Mouse (Mus musculus) mesoderm, embryonic 11.5 days (tissue): Measurements from ENCODE around the gene Vps29.

Experiments
- DNase-seq: peaks from one replicate; pipeline ENCODE4 v3.0.0-alpha.2; 2012; ENCODE audit warnings: low read depth, low spot score

Vps29 gene

DNA sequence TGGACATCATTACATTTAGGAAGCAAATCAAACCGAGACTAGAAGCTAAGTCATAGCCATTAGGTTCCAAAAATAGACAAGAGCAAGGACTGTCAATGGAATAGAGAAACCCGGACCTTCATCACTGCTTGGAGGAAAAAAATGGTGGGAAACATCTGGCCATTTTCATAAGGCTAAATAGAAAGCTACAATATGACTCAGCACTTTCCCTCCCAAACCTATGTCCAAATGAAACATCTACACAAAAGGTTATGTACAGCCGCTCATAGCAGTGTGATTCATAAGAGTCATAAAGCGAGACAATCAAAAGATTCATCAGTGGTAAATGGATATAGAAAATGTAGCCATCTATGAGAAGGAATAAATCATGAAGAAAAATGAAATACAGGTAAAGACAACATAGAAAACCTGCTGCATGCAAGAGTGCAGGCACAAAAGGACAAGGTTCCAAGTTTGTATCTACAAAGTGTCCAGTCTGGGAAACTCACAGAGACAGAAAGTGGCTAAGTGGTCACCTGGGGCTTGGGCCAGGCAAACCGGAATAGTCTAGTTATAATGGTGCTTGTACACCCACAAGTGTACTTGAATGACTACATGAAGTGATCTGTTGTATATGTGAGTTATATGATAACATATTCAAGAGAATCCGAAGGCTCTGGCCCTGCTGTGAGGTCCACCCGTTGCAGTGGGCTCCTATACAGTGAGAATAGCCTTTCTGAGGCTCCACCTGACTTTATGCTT lies 17.4 kb upstream of the Vps29 start:
- no peak for DNase-seq

DNA sequence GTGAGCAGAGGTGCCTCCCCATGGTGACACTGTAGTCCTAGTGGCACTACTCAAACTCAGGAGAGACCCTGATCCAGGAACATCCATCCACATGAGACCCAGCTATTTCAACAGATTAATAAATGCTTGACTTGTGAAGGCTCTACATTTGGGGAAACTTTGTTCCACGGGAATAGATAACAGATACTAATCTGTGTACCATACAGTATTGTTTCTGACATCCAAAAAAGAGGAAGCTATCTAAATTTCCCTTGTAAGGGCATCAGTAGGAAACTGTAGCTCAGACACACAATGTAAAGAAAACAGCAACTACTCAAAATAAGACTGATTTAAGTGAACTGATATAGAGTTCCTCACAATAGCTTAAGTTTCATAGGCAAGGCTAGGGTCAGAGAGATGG lies 11.3 kb upstream of the Vps29 start:
- no peak for DNase-seq

DNA sequence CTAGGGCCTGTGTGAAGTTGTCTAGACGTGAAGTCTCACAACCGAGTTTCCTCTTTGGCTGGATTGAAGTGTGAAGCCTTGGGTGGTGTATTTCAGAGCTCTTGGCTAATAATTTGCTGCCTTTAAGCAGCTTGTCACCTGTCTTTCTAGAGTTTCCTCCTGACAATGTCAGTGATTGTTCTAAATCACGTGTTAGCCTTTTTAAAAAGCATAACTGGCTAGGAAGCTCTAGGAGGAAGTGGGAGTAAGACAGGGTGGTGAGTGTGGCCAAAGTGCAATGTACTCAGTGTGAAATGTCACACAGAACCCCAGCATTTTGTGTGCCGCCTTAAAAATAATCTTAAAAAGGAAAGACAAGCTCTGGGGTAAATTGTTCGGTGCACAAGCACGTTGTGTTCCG lies 10.4 kb upstream of the Vps29 start:
- DNase-seq: no peak

DNA sequence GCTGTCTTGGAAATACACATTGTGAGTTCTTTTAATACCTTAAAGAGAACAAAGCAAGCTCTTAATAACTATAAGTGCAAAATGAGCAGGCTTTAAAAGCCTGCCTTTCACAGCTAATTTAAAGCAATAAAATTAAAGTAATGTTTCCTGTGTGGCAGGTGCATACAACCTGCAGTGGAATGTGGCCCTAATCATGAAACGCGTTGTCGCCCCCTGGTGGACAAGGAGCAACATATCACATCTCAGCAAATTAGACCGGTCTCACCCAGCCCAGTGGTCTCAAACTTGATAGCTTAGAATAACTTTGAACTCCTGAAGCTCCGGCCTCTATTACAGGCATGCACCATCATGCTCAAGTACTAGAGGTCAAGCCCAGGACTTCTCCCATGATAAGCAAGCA lies 9.9 kb upstream of the Vps29 start:
- peak; percentile 78 for DNase-seq

DNA sequence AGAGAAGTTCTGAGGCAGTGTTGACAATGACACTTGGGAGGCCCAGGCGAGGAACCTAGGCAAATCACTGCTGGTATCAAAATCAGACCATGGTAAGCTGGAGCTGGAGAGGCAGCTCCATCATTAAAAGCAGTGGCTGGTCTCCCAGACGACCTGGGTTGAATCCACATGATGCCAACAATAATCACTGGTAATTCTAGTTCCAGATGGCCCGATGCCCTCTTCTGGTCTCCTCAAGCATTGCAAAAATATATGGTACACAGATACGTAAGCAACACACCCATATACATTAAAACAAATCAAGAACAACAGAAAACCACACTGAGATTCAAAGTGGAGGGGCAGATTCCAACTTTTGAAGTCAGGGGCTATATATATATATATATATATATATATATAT lies 8.4 kb upstream of the Vps29 start:
- no peak for DNase-seq

DNA sequence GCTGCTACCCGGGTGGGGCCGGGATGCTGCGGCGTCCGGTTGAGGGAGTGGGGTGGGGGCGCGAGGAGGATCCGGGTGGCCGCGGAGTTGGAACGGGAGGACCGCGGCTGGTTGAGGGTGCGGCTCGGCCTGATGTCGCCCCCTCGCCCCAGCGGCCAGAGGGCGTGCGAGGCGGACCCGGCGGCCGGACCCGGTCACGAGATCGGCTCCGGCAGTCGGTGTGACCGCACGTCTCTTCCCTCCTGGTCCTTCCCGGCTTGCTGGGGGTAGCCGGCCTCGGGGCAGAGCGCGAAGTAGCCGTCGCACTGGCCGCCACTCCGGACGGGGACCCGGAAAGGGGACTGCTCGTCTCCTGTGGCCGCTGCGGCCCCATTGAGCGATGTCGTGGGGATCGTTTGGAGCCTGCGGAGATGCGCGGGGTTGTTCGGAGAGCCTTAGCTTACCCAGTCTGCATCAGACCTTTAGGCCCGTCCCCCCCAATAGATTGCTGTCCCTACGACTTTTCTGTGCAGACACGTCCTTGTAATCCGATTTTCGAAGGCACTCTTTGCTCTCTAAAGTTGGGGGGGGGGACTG lies 411 bp downstream of the Vps29 start:
- no peak for DNase-seq

DNA sequence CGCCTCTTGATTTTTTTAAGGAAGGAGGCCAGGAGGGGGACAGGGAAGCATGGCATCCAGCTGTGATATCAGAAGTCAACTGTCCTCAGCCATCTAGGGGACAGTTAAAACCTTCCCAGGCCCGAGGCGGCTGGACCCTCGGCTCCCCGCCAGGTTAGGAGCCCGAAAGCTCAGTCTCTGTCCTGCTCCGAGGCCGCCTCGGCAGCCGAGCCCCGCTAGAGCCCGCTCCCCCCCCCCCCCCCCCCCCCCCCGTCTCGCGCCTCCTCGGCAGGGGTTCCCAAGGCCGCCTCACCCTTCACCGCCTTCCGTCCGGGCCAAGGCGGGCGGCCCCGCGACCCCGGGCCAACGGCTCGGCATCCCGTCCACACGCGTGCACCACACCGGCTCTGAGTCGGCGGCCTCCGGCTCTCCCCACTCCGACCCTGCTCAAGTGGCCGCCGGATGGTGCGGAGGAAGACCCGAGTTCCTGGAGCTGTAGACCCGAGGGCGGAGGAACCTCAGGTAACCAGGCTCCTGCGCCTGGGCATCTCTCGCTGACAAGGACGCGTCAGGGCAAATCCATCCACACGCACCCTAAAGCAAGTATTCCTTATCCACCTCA lies 17.5 kb downstream of the Vps29 start, which contains the start of gene Gpn3:
Gene Gpn3, plus strand, starts transcription at position 286 of the 601 bp plus-strand sequence.
- DNase-seq: peak; percentile 36

DNA sequence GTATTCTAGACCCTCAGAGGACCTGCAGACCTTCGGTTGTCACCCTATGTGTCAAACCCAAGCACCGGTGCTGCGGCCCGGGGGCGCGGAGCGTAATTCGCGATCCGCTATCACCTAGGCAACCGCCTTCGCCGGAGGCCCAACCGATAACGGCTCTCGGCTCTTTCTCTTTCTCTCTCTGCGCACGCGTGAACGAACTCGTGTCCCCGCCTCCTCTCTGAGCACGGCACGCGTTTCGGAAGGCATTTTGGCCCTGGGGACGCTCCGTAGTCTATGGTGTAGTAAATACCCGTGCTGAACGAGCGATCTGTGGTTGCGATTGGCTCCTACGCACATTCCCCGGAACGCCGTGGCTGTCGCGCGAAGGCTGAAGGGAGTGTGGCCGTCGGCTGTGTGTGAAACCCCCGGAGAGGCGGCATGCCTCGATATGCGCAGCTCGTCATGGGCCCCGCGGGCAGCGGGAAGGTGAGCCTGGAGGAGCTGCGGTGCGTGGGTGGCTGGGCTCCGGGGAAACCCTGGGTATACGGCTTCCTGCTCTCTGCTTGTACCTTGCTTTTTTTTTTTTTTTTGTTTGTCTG lies 18.1 kb downstream of the Vps29 start, which contains the start of gene Fam216a:
Gene Fam216a, minus strand, starts transcription at position 173 of the 578 bp plus-strand sequence.
- peak; percentile 100 for DNase-seq

DNA sequence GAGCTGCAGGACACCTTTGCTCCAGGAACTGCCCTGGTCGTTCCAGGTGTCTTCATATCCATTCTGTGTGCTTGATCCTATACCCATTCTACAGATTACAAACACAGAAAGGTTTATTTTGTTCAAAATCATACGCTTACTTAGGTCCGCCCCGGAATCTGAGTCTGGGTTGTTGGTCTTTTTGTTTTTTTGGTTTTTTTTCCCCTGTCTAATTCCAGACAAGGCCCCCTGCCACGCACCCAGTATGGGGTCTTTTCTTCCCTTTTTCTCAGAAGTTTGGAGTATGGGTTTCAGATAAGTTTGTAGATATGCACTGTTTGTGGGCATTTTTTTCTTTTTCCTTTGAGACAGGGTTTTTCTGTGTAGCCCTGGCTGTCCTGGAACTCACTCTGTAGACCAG lies 18.7 kb downstream of the Vps29 start:
- DNase-seq: no peak

DNA sequence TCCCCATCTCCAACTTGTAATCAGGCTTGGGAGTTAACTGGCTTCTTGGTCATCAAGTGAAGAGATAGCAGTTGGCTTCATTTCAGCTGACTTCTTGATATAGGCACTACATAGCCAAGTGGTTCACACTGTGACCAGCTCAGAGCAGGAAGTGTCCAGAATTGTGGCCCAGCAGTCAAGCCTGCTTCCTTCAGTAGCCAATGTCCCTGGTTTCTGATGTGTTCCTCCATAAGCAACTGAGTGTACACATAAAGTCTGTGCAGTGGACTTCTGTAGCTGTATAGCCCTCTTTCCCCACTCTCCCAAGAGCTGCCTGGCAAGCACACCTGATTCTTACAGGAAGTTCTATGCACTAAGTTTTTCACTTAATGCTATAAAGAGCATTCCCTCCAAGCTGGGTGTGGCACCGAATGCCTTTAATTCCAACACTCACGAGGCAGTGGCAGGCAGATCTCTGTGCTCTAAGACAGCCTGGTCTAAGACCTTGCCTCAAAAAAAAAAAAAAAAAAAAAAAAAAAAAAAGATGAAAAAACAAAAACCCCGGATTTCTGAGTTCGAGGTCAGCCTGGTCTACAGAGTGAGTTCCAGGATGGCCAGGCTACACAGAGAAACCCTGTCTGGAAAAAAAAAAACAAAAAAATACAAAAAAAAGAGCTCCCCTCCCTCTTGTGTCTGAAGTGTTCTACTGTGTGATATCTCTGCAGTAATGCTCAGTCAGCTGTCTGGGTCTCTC lies 23.1 kb downstream of the Vps29 start:
- no peak for DNase-seq

DNA sequence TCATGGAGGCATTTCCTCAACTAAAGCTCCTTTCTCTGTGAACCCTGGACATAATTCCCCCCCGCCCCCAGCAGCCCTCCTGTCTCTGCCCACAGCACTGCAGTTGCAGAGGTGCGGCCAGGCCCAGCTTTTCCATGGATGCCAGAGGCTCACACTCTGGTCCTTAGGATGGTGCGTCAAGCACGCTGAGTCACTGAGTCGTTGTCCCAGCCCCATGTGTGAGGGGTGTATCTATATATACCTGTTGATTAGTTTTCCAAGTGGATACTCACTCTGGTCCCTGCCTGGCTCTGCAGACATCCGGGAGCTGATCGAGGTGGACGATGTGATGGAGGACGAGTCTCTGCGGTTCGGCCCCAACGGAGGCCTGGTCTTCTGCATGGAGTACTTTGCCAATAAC lies 24.0 kb downstream of the Vps29 start:
- no peak for DNase-seq

DNA sequence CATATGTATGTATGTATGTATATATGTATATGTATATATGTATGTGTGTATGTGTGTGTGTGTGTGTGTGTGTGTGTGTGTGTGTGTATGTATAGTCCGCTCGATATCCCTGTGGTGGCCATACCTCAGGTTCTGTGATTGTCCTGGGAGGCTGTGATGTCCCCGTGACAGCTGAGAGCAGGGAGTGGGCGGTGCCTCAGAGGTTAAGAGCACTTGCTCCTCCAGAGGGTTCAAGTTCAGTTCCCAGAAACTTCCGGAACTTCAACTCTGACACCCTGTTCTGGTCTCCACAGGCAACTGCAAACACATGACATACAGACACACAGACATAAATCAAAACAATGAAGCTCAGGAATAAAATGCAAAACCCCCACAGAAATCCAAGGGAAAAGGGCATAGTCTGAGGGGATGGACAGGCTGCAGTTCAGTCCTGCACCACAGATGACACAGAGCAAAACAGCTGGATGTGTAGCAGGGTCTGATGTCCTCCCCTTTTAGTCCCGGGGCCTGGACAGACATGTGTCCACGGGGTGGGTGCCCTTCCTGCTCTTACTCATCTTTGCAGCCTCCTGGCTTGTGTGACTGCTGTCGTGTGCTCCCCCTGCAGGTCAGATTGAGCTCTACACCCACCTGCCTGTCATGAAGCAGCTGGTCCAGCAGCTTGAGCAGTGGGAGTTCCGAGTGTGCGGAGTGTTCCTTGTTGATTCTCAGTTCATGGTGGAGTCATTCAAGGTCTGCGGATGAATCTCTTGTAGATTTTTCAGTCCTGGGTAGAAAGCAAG lies 25.4 kb downstream of the Vps29 start:
- peak; percentile 79 for DNase-seq

DNA sequence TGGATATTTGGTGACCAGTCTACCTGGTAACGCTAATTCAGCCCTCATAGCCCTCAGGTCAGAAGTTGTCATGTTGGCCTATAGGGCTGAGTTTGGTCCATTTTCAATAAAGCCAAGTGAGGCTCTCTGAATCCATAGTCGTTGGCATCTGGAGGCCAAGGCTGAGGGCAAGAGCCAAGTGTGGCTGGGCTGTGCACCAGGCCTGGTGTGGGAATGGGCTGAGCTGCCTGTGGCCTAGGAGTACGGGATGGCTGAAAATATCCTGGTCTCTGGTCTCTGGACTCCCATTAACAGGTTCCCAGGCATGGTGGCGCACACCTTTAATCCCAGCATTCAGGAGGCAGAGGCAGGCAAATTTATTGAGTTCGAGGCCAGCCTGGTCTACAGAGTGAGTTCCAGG lies 35.8 kb downstream of the Vps29 start:
- DNase-seq: no peak

DNA sequence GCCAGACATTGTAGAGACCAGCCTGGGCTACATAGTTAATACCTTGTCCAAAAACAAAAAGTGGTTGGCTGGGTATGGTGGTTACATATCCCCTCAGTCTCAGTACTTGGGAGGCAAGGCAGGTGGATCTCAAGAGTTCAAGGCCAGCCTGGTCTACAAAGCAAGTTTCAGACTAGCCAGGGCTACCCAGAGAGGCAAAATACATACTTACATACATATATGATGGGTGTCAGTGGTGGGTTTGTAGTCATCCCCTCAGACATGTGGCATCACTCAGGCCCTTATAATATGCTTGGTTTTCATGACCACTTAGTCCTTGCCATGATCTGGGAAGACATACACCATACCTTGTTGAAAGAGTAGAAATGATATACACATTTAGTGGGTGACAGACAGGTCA lies 36.5 kb downstream of the Vps29 start:
- DNase-seq: no peak

DNA sequence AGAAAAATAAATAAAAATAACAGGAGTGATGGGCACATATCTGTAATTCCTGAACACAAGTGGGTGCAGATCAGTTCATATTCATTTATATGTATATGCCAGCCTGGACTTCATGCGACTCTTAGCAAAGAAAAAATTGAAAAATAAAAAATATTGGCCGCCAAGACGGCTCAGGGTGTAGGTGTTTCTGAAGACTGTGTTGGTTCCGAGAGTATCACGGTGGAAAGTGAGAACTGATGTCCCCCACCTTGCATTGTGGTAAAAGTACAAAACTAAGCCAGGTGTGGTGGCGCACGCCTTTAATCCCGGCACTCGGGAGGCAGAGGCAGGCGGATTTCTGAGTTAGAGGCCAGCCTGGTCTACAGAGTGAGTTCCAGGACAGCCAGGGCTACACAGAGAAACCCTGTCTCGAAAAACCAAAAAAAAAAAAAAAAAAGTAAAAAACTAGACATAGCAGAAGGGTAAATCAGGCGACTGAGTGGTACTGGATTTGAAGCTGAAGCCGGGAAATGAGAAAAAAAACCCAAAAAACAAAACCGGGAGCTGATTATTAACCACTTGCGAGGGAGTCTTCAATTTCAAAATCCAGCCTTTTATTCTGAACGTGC lies 37.1 kb downstream of the Vps29 start:
- DNase-seq: no peak

DNA sequence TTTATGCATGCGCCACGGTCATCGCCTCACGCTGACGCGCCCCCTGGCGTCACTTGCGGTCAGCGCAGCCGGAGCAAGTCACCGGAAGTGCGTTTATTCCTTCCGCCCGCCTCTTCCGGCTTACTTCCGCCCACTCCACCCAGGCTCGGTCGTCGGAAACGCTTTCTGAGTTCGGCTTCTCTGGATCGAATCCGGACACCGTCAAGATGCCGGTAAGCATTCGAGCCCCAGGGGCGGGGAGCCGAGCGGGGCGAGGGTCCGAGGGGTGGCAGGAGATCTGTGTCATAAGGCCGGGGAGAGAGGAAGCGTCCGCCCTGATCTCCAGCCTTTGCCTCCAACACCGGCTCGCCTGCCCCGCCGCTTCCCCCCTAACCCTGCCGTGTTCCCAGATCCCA lies 37.6 kb downstream of the Vps29 start, which contains the start of gene Arpc3:
Gene Arpc3, plus strand, starts transcription at position 93 of the 395 bp plus-strand sequence.
- DNase-seq: peak; percentile 94

DNA sequence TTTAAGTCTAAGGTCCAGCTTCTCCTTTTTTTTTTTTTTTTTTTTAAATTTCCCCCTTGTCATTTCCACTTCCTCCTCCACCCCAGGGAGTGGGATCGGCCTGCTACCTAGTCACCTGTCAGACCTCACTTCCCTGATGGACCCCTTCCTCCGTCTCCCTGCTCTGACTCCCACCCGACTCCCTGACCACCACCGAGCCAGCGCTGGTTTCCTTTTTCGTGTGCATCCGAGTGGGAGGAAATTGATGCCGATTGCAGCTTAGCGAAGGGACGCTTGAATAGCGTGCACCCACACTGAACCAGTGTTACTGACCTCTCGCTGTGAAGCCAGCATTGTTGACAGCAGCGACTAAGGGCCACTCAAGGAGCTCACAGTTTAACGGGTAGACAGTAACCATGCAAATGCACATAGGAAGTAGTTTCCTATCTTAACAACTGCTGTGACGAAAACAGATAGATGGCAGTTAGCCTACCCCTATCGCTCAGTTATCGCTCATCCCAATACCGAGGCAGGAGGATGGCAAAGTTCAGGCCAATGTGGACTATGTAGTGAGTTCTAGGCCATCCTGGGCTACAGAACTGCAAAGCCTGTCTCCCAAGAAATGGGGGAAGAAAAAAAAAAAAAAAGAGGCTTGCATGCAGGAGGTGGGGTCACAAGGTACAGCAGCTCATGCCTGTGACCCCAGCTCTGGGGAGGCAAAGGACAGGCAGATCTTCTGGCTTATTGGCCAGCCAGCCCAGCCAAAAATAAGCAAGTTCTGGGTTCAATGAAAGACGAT lies 38.2 kb downstream of the Vps29 start:
- DNase-seq: no peak

DNA sequence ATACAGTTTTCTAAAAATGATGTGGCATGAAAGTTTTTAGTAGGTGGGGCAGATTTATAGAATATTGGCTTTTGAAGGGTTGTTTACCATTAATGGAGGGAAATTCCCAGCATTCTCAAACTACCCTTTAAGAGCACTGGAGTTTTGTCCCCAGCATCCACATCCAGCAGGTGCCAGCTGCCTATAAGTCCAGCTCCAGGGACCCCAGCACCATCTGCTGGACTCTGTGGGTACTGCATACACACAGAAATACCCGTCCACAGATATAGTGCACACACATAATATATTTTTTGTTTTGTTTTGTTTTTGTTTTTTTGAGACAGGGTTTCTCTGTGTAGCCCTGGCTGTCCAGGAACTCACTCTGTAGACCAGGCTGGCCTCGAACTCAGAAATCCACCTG lies 39.7 kb downstream of the Vps29 start:
- peak; percentile 83 for DNase-seq

DNA sequence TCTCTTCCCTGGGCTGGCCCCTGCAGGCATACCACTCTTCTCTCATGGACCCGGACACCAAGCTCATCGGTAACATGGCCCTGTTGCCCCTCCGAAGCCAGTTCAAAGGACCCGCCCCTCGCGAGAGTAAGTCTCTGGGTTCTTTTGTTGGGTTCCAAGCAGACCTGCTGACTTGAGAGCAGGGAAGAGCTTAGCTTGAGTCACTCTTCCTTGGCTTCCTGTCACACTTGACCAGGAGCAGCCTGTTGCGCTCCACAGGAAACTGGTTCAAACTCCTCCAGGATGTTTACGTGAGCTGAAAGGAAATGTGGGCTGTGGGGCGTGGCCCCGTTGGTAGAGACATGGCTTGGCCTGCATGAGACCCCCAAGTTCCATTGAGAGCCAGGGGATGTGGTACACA lies 42.6 kb downstream of the Vps29 start:
- DNase-seq: no peak

DNA sequence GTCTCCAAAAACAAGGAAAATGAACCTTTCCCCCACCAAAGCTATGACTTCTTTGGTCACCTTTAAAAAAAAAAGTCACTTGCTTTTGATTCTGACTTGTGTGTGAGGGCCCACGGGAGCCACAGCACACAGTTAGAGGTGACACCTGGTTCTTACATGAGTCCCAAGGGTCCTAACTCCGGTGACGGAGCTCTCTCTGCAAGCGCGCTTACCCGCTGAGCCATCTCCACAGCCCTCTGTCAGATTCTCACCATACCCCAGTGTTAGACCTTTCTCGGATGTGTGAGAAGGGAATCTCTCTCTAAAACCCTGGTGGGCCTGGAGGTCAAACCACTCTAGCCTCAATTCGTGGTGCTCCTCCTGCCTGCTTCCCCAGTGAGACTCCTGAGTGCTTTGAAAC lies 43.3 kb downstream of the Vps29 start:
- DNase-seq: no peak
